Mouse (Mus musculus) brain, adult 2 months (tissue): ENCODE measurements around the gene Dlk1.
"Not testable (repeated sequence)": the region's sequence is repeated elsewhere in the genome, so short reads cannot be mapped to it uniquely, and the experiment has no call there.

ENCODE experiments used
- DNase-seq: peaks from one replicate; pipeline ENCODE4 v3.0.0; 2011; ENCODE audit warnings: low read depth, low spot score

Dlk1 gene

DNA sequence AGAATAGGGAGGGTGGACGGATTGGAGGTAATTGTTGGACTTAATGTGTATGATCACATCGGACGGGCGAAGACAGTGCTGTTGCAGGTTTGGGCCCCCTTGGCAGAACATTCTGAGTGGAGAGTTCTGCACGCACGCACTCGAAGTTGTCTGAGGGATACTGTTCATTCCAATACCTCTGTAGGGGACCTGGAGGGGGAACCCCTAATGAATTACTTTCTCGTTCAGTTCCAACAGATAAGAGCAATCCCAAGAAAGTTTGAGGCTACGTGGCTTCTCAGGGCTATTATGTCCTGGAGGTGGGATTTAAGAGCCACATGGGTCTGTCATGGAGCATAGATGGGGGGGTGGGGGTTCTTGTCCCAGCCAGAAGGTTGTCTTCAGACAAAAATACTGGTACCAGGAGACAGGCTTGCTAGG lies 21.6 kb downstream of the Dlk1 start:
- no peak for DNase-seq

- no peak for DNase-seq
These were observed 22.9 kb downstream of the Dlk1 start for GRCm38 (mm10) chr12:109475501-109475900.

DNA sequence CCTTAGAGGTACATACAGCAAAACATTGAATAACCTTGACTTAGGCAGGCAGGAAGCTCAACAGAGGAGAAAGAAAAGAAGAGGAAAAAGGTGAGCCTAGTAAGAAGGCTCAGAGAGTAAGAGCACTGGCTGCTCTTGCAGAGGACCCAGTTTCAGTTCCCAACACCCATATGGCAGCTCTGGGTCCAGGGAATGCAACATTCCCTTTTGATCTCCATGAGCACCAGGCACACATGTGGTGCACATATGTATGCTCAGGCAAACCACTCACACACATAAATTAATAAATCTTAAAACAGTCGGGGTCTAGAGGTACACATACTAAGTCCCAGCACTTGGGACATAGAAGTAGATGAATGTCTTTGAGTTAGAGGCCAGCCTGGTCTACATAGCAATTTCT lies 33.9 kb downstream of the Dlk1 start:
- not testable (repeated sequence) for DNase-seq

GRCm38 (mm10) chr12:109491701-109492100 lies 39.1 kb downstream of the Dlk1 start:
- peak; percentile 93 for DNase-seq

GRCm38 (mm10) chr12:109493381-109493780 lies 40.8 kb downstream of the Dlk1 start:
- peak; percentile 21 for DNase-seq

DNA sequence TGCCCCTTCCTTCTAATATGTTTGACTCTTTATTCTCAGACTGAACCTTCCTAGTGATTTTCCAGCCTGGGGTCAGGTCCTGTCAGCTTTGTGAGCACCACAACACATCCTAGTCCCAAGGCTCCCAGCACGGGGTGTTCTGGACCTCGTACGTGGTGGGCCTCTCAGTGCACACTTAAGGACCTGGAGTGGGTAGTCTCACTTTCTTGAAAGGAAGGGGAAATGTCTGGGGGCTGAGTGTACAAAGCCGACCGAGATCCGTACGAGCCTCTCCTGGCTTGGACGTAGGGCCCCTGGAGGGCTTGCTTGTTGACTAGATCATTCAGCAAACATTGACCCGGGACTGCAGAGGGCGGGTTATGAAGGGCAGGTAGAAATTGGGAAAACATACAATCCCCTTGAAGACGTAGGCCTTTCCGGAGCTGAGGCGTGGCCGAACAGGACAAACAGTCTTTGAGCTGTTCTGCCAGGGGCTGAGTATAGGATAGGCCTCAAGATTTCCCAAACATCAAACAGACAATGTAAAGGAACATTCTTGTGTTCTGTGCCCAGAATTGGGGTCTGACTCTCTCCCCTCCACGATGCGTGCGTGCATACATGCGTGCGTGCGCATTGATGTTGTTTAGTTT lies 42.5 kb downstream of the Dlk1 start:
- DNase-seq, result no peak

GRCm38 (mm10) chr12:109496397-109496796 lies 43.8 kb downstream of the Dlk1 start:
- DNase-seq, result no peak

GRCm38 (mm10) chr12:109500992-109501391 lies 48.4 kb downstream of the Dlk1 start:
- DNase-seq, result no peak

DNA sequence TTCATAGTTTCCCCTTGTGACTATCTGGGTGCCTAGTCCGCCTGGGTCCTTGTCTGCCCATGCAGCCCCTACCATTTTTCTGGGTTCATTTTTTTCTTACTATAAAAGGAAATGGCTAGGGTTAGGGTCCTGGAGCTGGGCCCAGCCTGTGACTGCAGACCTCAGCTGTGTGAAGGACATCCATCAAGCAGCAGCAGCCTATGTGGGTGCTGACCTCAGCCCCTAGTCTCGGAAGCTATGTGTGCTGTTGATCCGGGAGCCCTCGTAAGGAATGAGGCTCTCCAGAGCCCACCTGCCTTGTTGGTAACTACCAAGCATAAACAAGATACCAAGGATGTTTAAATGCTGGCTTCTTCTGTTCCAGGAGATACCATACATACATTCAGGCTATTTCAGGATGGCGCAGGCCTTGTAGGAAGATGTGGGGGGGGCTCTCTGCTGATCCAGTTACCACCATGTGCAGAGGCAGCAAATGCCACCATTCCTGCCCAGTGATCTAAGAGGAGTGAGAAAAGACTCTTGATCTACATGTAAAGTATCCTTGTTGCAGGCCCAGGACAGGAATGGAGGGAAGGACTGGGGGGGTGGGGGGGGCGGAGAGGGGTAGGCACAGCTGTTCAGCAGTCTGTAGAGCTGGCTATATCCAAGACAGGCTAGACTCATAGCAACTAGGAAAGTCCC lies 49.9 kb downstream of the Dlk1 start:
- no peak for DNase-seq

DNA sequence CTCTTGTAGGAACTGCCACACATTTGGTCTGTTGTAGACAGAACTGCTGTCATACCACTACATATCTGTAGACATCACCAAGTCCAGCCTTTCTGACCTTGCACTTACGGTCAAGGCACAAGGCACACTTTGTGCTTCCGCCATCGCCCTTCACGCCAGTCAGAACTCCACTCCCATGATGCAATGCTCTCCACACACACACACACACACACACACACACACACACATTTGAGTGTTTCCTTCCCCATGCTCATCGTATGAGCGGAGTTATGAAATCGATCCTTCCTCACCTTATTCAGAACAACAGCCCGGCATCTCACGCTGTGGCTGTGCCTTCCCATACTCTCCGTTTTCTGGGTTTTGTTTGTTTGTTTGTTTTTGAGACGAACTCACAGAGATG lies 55.1 kb downstream of the Dlk1 start:
- DNase-seq, result no peak

GRCm38 (mm10) chr12:109508495-109509454 lies 56.2 kb downstream of the Dlk1 start:
- no peak for DNase-seq

- no peak for DNase-seq
These were observed 57.0 kb downstream of the Dlk1 start for GRCm38 (mm10) chr12:109509531-109510137.

- DNase-seq, result no peak
These were observed 57.6 kb downstream of the Dlk1 start for GRCm38 (mm10) chr12:109510247-109510646.

- peak; percentile 60 for DNase-seq
These were observed 58.8 kb downstream of the Dlk1 start for GRCm38 (mm10) chr12:109511456-109511855.

GRCm38 (mm10) chr12:109512151-109512907 lies 59.7 kb downstream of the Dlk1 start:
- no peak for DNase-seq
